ENCODE assay signal across 16 mouse cellular contexts in the genomic region with DNA sequence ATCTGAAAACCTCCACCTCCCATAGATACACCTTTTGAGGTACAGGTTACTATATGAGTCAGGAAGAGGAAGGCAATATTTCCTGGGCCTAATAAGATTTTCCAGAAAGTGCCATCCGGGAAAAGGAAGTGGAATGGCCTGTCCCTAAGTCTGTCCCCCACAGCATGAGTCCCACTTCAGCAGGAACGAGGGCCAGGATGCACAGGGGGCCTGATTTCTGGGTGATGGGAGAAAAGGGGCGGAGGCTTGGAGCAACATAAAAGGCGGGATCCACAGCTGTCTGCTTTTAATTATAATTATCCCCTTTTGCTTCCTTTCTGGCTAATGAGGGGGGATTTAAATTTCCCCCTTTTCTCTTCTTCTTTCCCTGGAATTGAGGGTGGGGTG. TPM values are rescaled to one million over a fixed set of nuclear protein-coding genes. Genes with fewer than 3 reads are reported as not detected.
DNase-seq lines count a peak whose midpoint lies in the region; ATAC-seq lines count a peak whose summit lies in the region.
"Had no signal": no experiment of that assay in that cellular context is flagged by ENCODE, and none has a peak within 500 bp of the region (broad histone marks: within the 10 kb centered on the region; RNA-seq: fewer than 3 reads in every experiment).

No protein-coding gene starts in this region.

- ATAC-seq in midbrain, embryonic 12.5 days (ENCODE audit: low FRiP score, low read depth), result peak; percentile 13; the same call in 1 of the 2 replicates
- ATAC-seq: inflammation-experienced regulatory T-cells, adult 6 months had no signal

- H3K27ac ChIP-seq in midbrain, embryonic 12.5 days (replicated peaks), result peak overlapping the region; percentile 96
- H3K27ac ChIP-seq: limb, embryonic 13.5 days had no signal

- peaks cover 85% of the 10 kb centered on the region for H3K4me1 ChIP-seq in midbrain, embryonic 12.5 days

- WGBS in midbrain, embryonic 12.5 days, result 3% methylated on average over 4 of the region's 4 CpGs

- H3K9ac ChIP-seq in midbrain, embryonic 12.5 days (replicated peaks), result no peak overlapping the region
- H3K9ac ChIP-seq: heart, embryonic 12.5 days; limb, embryonic 13.5 days had no signal

- no peak overlapping the region for H3K4me3 ChIP-seq in midbrain, embryonic 12.5 days
- H3K4me3 ChIP-seq: heart, embryonic 12.5 days; limb, embryonic 13.5 days had no signal

- peak overlapping the region; percentile 60 for H3K4me2 ChIP-seq in midbrain, embryonic 12.5 days (replicated peaks)
- H3K4me2 ChIP-seq: heart, embryonic 12.5 days; limb, embryonic 13.5 days had no signal

- no peaks in the 10 kb centered on the region for H3K9me3 ChIP-seq in midbrain, embryonic 12.5 days
- H3K9me3 ChIP-seq: heart, embryonic 12.5 days; limb, embryonic 13.5 days had no signal

- DNase-seq in cerebellum, adult 8-10 months, result peak; percentile 27
- DNase-seq in cerebellum, postnatal 4 days (ENCODE audit: low spot score in 2 of 2), result no peak
- DNase-seq in retina, embryonic 14.5 days (ENCODE audit: low spot score), result peak; percentile 1
- no peak for DNase-seq in retina, postnatal 1 day
- DNase-seq in heart, adult 11 months, result no peak
- no peak for DNase-seq in gastrocnemius, adult 8-10 months (ENCODE audit: low spot score in 2 of 2)
- no peak for DNase-seq in left cerebral cortex, adult 9 months (ENCODE audit: low spot score in 2 of 2)
- DNase-seq: adrenal gland, postnatal 25 days; kidney, postnatal 14 days; lung, adult 18-20 months had no signal

- H3K27me3 ChIP-seq in midbrain, embryonic 12.5 days, result peaks cover 99% of the 10 kb centered on the region

- no peaks in the 10 kb centered on the region; the same call in 1 of the 2 replicates for H3K36me3 ChIP-seq in midbrain, embryonic 12.5 days
- H3K36me3 ChIP-seq: heart, embryonic 12.5 days; limb, embryonic 13.5 days had no signal

RNA-seq across cellular contexts. Expression of gene Rhbg, which starts 49.3 kb away (rescaled TPM):
- polyA plus RNA-seq in midbrain, embryonic 12.5 days (2016; fragmentation: Nextera tagmentation; extraction: Ambion mirVana), result 0.26 TPM in 1 of 2 replicates, not detected in the other
- not detected for total RNA-seq in gastrocnemius, adult 8-10 months (2022)
- total RNA-seq: gastrocnemius, adult 18-20 months; megakaryocyte progenitor cell, adult 5-6 weeks had no signal
- polyA plus RNA-seq: inflammation-experienced regulatory T-cells, adult 6 months had no signal

Comparison
In these comparisons a context has a peak if more than half of its experiments do, and no peak if none do; other contexts are left out.
1. DNase-seq: peak in cerebellum, adult 8-10 months (single experiment) and retina, embryonic 14.5 days (single experiment); none in cerebellum, postnatal 4 days (0 of 2), retina, postnatal 1 day (single experiment), heart, adult 11 months (single experiment), gastrocnemius, adult 8-10 months (0 of 2) and left cerebral cortex, adult 9 months (0 of 2).